Mouse (Mus musculus) neural tube, embryonic 13.5 days (tissue): ENCODE data around the gene Bco1. TPM values are rescaled to one million over a fixed set of nuclear protein-coding genes. Genes with fewer than 3 reads are reported as not detected.

Experiments
- ATAC-seq: fragments of 200-750 bp; cut with Nextera tagmentation; 2 replicates; pipeline ENCODE4 v1.8.0; 2017; ENCODE audit warnings: low read depth, mild to moderate bottlenecking, moderate TSS enrichment, moderate library complexity
- H3K27ac ChIP-seq: fragments of 300-500 bp; sonication (generic); replicated peaks from 2 replicates; pipeline ENCODE4 v1.5.1; 2015; ENCODE audit warnings: moderate library complexity, mild to moderate bottlenecking, inconsistent platforms
- H3K27me3 ChIP-seq: fragments of 300-500 bp; sonication (generic); 2 replicates; pipeline ENCODE4 v1.6.1; 2015; ENCODE audit warnings: mild to moderate bottlenecking, inconsistent platforms
- H3K36me3 ChIP-seq: fragments of 300-500 bp; sonication (generic); 2 replicates; pipeline ENCODE4 v1.6.1; 2015; ENCODE audit warnings: mild to moderate bottlenecking, inconsistent platforms
- H3K4me1 ChIP-seq: fragments of 300-500 bp; sonication (generic); replicated peaks from 2 replicates; pipeline ENCODE4 v1.6.1; 2015; ENCODE audit warnings: inconsistent platforms
- H3K4me2 ChIP-seq: fragments of 300-500 bp; sonication (generic); 2 replicates; pipeline ENCODE4 v1.6.1; 2015; ENCODE audit warnings: inconsistent platforms, mild to moderate bottlenecking, moderate library complexity
- H3K4me3 ChIP-seq: fragments of 300-500 bp; sonication (generic); 2 replicates; pipeline ENCODE4 v1.5.1; 2015; ENCODE audit warnings: mild to moderate bottlenecking, inconsistent platforms
- H3K9ac ChIP-seq: fragments of 300-500 bp; sonication (generic); 2 replicates; pipeline ENCODE4 v1.6.1; 2015; ENCODE audit warnings: moderate library complexity, mild to moderate bottlenecking, inconsistent platforms
- H3K9me3 ChIP-seq: fragments of 300-500 bp; sonication (generic); 2 replicates; pipeline ENCODE4 v1.6.1; 2016; ENCODE audit warnings: inconsistent platforms
- WGBS: fragments of 180-500 bp; shearing (Covaris S2); methylation state at CpG from one replicate; pipeline ENCODE4 v1.1.7; 2015; 5-methylcytosine and 5-hydroxymethylcytosine counted together
- polyA plus RNA-seq: library from polyadenylated mRNA; unstranded; fragments of >200 nt; fragmentation: Nextera tagmentation; extraction: Ambion mirVana; gene quantifications from 2 replicates; pipeline ENCODE4 v1.2.1, GENCODE M21; 2015

Gene Bco1
- polyA plus RNA-seq, 1 experiment from 2014 or later: 0.29 TPM

DNA sequence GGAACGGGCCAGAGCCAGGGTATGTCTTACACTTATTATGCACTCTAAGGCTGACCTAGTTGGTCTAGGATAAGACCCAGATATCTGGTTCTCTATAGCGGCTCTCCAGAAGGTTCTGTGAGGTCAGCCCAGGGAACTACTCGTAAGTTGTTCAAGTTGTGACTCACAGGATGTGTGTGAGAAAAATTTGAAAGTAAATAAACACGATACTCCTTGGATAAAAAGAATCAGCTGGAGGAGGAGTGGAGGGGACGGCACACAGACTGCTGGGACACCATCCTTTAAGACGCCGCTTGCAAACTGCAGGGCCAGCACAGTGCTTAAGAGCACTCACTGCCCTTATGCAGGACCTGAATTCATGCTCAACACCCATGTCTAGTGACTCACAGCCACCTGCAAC lies 81.6 kb downstream of the Bco1 start:
- Histone ChIP-seq H3K27ac (no peak overlapping the region), H3K36me3 (0 out of 2 replicates have a peak, but pooled peaks cover 7% of the 10 kb centered on the region)
- no peak for ATAC-seq

DNA sequence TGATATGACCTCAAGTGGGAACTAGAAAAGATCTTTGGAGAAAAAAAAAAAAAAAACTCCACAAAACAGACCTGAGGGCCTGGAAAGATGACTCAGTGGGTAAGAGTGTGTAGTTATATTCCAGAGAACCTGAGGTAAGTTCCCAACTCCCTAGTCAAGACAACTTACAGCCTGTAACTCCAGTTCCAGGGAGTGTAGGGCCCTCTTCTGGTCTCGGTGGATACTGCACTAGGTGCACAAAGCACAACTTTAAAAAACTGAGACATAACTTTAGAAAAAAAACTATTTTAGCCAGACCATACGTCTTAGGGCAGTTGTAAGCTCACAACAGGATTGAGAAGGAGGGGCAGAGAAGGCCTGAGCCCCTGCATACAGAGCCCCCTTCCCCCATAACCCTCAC lies 82.4 kb downstream of the Bco1 start:
- no peak for ATAC-seq
- Histone ChIP-seq H3K9me3 (no peaks in the 10 kb centered on the region), H3K27ac (no peak overlapping the region), H3K9ac (no peak overlapping the region), H3K36me3 (0 out of 2 replicates have a peak, but pooled peaks cover 7% of the 10 kb centered on the region), H3K27me3 (no peaks in the 10 kb centered on the region), H3K4me1 (no peaks in the 10 kb centered on the region; the same call in 1 of the 2 replicates), H3K4me3 (no peak overlapping the region), H3K4me2 (no peak overlapping the region)
- WGBS: 88% methylated on average over 2 of the region's 2 CpGs

More for the DNA sequence above, 81.6 kb downstream of the Bco1 start:
- Histone ChIP-seq H3K4me2 (no peak overlapping the region), H3K27me3 (no peaks in the 10 kb centered on the region), H3K9ac (no peak overlapping the region), H3K4me1 (peaks cover 4% of the 10 kb centered on the region), H3K4me3 (no peak overlapping the region), H3K9me3 (no peaks in the 10 kb centered on the region)
- WGBS: 92% methylated on average over 7 of the region's 7 CpGs

DNA sequence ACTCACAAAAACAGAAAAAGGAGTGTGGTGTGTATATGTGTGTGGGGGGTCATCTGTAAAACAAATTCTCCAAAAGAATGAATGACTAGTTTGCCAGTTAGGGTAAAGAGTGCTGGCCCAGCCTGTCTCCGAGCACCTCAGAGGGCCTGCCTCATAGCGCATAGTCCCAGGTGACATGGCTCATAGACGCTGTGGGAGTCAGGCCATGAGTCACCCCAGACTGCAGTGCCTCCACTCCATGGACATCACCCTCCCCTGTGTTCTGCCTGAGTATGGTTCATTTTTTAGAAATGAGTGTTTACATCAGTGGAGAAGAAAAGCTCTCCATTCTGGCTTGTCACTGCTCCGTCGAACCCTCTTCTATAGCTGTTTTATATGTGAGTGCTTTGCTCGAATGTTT lies 83.0 kb downstream of the Bco1 start:
- Histone ChIP-seq H3K27me3 (no peaks in the 10 kb centered on the region), H3K9ac (no peak overlapping the region), H3K27ac (no peak overlapping the region), H3K9me3 (no peaks in the 10 kb centered on the region), H3K36me3 (0 out of 2 replicates have a peak, but pooled peaks cover 10% of the 10 kb centered on the region), H3K4me3 (no peak overlapping the region), H3K4me1 (no peaks in the 10 kb centered on the region), H3K4me2 (no peak overlapping the region)
- ATAC-seq: no peak
- 91% methylated on average over 6 of the region's 6 CpGs for WGBS

DNA sequence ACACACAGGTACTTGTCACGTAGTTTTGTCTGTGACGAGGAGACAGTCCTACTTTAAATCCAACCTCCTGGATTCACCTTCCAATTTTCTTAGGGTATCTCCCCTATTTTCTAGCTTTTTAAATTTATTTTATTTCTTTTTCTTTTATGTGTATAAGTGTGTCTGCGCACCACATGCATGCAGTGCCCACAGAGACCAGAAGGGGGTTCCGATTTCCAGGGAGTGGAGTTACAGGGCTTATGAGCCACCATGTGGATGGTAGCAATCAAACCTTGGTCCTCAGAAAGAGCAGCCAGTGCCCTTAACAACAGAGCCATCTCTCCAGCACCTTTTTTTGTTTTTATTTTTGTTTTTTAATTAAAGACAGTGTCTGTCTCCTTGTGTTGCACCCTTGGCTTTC lies 87.1 kb downstream of the Bco1 start:
- ATAC-seq: no peak
- WGBS: 95% methylated on average over 4 of the region's 4 CpGs

More for the DNA sequence above, 87.1 kb downstream of the Bco1 start:
- H3K4me2 ChIP-seq: no peak overlapping the region
- no peak overlapping the region for H3K4me3 ChIP-seq
- H3K9ac ChIP-seq: no peak overlapping the region
- no peaks in the 10 kb centered on the region for H3K27me3 ChIP-seq
- no peaks in the 10 kb centered on the region for H3K9me3 ChIP-seq
- no peak overlapping the region for H3K27ac ChIP-seq
- no peaks in the 10 kb centered on the region for H3K4me1 ChIP-seq
- peaks cover 34% of the 10 kb centered on the region for H3K36me3 ChIP-seq

Other genes starting within 250 kb of the Bco1 start
- 40.9 and 46.8 TPM in 2 replicates for gene Cmc2, start 174.4 kb upstream of the Bco1 start, polyA plus RNA-seq
- gene Cenpn, start 174.1 kb upstream of the Bco1 start, polyA plus RNA-seq: 10.2 and 12.5 TPM in 2 replicates
- gene Atmin, start 152.5 kb upstream of the Bco1 start, polyA plus RNA-seq: 20.6 and 21.4 TPM in 2 replicates
- 4.9 and 6.5 TPM in 2 replicates for gene 1700030J22Rik, start 116.9 kb upstream of the Bco1 start, polyA plus RNA-seq
- 111 and 114 TPM in 2 replicates for gene Gcsh, start 102.3 kb upstream of the Bco1 start, polyA plus RNA-seq
- gene Pkd1l2, start 13.4 kb upstream of the Bco1 start, polyA plus RNA-seq: 0.10 TPM in 1 of 2 replicates, not detected in the other
- gene Gan, start 62.3 kb downstream of the Bco1 start, polyA plus RNA-seq: 2.4 and 2.6 TPM in 2 replicates
- gene Cmip, start 161.2 kb downstream of the Bco1 start, polyA plus RNA-seq: 106 and 115 TPM in 2 replicates